Mouse (Mus musculus) bone marrow, adult 2 months (tissue): Measurements from ENCODE around the gene Dstyk. TPM values are rescaled to one million over a fixed set of nuclear protein-coding genes. Genes with fewer than 3 reads are reported as not detected.

ENCODE experiments used
- H3K27ac ChIP-seq: fragments of 200-500 bp; 2 replicates; pipeline ENCODE4 v1.5.1; 2012; ENCODE audit warnings: low read depth, mild to moderate bottlenecking, control low read depth, inconsistent platforms, low read length; ENCODE audit not compliant: control insufficient read depth, poor library complexity, insufficient read depth
- H3K4me1 ChIP-seq: fragments of 200-500 bp; 2 replicates; pipeline ENCODE4 v1.6.1; 2011; ENCODE audit warnings: low read length; ENCODE audit not compliant: control insufficient read depth, insufficient read depth
- H3K4me3 ChIP-seq: fragments of 200-500 bp; replicated peaks from 2 replicates; pipeline ENCODE3; 2011; ENCODE audit warnings: mild to moderate bottlenecking, low read depth, low read length, control low read depth; ENCODE audit not compliant: control insufficient read depth
- CTCF ChIP-seq: fragments of 200-500 bp; IDR thresholded peaks from 2 replicates; pipeline ENCODE4 v1.5.1; 2011; ENCODE audit warnings: low read length, control low read depth; ENCODE audit not compliant: control insufficient read depth, insufficient read depth
- POLR2A ChIP-seq: fragments of 200-500 bp; IDR thresholded peaks from 2 replicates; pipeline ENCODE4 v1.6.1; 2011; ENCODE audit warnings: low read depth, mild to moderate bottlenecking, control low read depth, low read length, borderline replicate concordance; ENCODE audit not compliant: control insufficient read depth
- WGBS: fragments of 180-500 bp; shearing (Covaris S2); methylation state at CpG from one replicate; pipeline ENCODE4 v1.1.7; 2018; 5-methylcytosine and 5-hydroxymethylcytosine counted together
- polyA plus RNA-seq: library from polyadenylated mRNA; stranded (reverse); fragments of >200 nt; gene quantifications from 2 replicates; pipeline ENCODE4 v1.2.4, GENCODE M21; 2011; ENCODE audit warnings: low replicate concordance; ENCODE audit not compliant: missing spikeins, insufficient read depth, insufficient read length

The Dstyk gene
- 9.6 and 13.7 TPM in 2 replicates for polyA plus RNA-seq

- Histone ChIP-seq H3K27ac (peak within 1 kb of the TSS; percentile 98), H3K4me3 (peak within 1 kb of the TSS; percentile 85), H3K4me1 (peaks cover 7% of the 10 kb centered on the region; the same call in 1 of the 2 replicates)
- TF ChIP-seq CTCF (peak; percentile 36), POLR2A (peak; percentile 65; the same call in 1 of the 2 replicates)
- under 1% methylated on average over 85 of the region's 85 CpGs for WGBS
Observed at GRCm38 (mm10) chr1:132417319-132418251, at the start of gene Dstyk. Gene Dstyk, plus strand, starts transcription at chr1:132417555.

DNA sequence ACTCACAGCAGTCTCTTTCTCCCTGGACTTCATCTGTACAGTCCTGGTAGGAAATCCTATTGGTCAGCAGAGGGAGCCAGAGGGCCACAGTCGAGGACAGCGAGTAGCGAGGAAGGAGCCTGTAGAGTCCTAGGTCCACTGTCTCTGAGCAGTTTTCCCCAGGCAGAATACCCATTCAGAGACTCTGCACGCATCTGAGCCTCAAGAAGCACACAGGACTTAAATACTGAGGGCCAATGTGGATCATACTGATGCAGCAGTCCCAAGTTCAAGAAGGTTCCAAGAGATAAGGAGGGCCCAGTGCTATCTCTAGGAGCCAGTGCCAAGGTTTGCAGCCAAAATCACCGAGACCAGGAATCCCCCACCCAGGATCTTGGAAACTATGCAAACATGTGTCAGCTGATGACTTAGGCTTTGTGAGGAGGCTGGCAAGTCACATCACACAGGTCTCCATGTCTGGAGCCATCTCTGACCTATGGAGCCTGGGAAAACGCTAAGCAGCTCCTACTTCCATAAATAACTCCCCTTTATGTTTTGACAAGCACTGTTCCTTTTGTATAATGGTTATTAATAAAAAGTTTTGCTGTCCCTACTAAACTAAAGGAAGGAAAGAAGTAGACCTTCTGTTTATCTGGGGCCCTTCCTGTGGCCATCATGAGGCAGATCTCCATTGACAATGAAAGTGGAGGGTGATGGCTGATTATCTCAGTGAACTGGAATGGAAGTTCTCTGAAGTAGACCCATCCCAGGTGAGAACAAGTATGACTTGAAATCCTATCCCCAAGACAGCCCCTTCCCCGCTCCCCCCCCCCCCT is 49.5 kb upstream of the Dstyk start:
- H3K4me3 ChIP-seq, result peak overlapping the region; percentile 70
- 0 out of 2 replicates have a peak, but pooled peaks have one; percentile 15 for TF ChIP-seq POLR2A
- peak; percentile 96 for TF ChIP-seq CTCF
- peak overlapping the region; percentile 78 for H3K27ac ChIP-seq
- peaks cover 10% of the 10 kb centered on the region; the same call in 1 of the 2 replicates for H3K4me1 ChIP-seq
- WGBS, result 31% methylated on average over 7 of the region's 7 CpGs

GRCm38 (mm10) chr1:132370681-132371173 is 46.6 kb upstream of the Dstyk start:
- Histone ChIP-seq H3K27ac (peak overlapping the region; percentile 79), H3K4me3 (peak overlapping the region; percentile 4), H3K4me1 (peaks cover 20% of the 10 kb centered on the region; the same call in 1 of the 2 replicates)
- TF ChIP-seq POLR2A (peak; percentile 69), CTCF (no peak)
- 34% methylated on average over 9 of the region's 9 CpGs for WGBS

DNA sequence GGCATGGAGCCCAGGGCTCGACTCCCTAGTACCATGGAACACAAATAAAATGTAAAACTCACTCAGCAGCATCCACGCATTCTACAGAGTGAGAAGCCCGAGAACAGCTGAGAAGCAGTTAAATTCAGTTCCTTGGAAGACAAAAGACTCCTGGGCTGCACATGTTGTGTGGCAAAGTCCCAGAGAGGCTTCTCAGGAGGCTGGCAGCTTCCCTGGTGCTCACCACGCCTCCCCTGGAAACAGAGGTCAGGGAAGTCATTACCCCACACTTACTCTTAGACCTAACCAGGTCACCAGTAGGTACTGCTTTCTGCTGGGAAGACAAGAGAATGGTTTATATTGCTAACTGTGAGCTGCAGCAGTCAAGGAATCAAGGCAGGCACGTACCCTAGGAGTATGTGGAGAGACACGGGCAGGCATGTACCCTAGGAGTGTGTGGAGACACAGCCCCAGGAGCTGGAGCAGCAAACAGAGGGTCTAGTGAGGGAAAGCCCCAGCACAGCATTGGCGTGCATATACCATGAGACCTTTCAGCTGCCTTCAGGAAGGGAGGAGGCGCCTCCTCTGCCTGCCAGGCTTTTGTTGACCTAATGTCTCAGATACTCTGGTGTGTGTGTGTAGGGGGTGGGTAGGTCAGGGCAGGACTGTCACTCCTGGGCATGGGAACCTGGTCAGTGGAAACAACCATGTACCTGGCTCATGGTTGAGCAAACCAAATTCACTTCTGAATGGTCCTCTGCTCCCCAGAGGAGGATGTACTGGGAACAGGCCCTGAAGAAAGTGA is 45.9 kb upstream of the Dstyk start:
- Histone ChIP-seq H3K4me3 (no peak overlapping the region), H3K27ac (peak overlapping the region; percentile 1; the same call in 1 of the 2 replicates), H3K4me1 (peaks cover 20% of the 10 kb centered on the region; the same call in 1 of the 2 replicates)
- TF ChIP-seq POLR2A (no peak), CTCF (no peak)
- 62% methylated on average over 8 of the region's 8 CpGs for WGBS

GRCm38 (mm10) chr1:132372354-132372753 is 45.0 kb upstream of the Dstyk start:
- WGBS, result 88% methylated on average over 5 of the region's 5 CpGs
- TF ChIP-seq POLR2A (no peak), CTCF (no peak)
- Histone ChIP-seq H3K4me1 (peaks cover 20% of the 10 kb centered on the region; the same call in 1 of the 2 replicates), H3K27ac (no peak overlapping the region), H3K4me3 (no peak overlapping the region)

GRCm38 (mm10) chr1:132372896-132373534 is 44.3 kb upstream of the Dstyk start:
- TF ChIP-seq CTCF, result no peak
- TF ChIP-seq POLR2A, result no peak
- Histone ChIP-seq H3K27ac (no peak overlapping the region), H3K4me1 (peaks cover 22% of the 10 kb centered on the region; the same call in 1 of the 2 replicates), H3K4me3 (no peak overlapping the region)
- WGBS, result 81% methylated on average over 6 of the region's 6 CpGs
